Mouse (Mus musculus): ENCODE results near the gene Tmem182. TPM values are rescaled to one million over a fixed set of nuclear protein-coding genes. Genes with fewer than 3 reads are reported as not detected.

Tmem182 gene
- 0.01 TPM in 1 of 2 replicates, not detected in the other for polyA plus RNA-seq (2012; rRNA removed)

DNA sequence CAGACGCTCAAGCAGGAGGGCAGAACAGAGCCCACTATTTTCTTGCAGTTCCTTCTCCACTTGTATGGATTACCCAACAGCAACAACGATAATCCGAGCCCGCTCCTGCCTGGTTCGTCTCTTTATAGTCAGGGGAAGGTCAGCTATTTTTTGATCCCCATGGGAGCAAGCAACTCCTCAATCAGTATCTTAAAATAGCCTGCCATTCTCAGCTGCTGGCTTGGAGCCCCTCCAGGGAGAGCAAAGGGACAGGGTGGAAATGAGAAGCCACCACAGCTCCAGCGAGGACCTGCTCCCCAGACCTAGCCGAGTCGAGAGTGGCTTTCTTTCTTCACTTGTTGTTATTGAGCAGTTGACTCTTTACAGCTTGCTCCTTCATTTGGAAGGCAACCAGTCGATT lies at the start of gene Tmem182:
Gene Tmem182, plus strand, starts transcription at position 251 of the 400 bp plus-strand sequence.

DNA sequence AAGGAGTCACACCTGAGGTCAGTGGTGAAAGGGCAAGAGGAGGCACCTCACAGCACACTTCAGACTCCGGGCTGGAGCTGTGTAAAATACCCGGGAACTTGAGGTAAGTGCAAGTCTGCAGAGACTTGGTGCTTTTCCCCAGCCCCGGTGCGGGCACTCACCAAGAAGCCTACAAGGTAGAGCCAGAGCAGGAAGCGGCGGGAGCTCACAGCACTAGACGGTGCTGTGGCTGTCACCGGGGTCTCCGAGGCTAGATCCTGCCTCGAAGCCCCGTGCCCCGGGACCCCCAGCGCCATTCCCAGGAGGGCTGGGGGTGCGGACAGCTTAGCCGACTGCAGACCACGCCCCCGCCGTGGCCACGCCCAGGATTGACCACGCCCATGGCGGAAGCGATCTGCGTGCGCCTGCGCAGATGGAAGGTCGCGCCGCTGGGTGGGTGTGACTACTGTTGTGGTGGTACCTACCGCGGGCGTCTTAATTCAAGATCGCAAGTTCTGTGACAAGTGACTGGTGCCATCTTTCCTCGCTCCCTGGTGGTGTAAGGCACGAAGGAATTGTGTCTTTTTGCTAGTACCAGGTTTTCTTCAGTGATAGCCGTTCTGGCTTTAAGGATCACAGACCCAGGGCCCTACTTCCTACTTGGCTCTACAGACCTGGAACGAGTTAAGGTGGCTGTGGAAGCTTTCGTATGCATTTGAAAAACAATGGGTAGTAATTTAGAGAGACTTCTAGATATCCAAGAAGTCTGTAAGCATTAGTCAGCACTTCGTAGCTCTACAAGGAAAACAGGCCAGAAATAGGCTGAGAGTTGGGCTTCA lies 14.9 kb upstream of the Tmem182 start, which contains the start of gene Mfsd9:
Gene Mfsd9, minus strand, starts transcription at position 364 of the 818 bp plus-strand sequence.

Other genes with a start within 250 kb of the Tmem182 start
- gene Slc9a4, start 225.5 kb upstream of the Tmem182 start, polyA plus RNA-seq (2012; rRNA removed) = not detected in 2 replicates
- gene Slc9a2, start 125.0 kb upstream of the Tmem182 start, polyA plus RNA-seq (2012; rRNA removed) = 0.01 TPM in 2 replicates
- gene Mfsd9, start 14.9 kb upstream of the Tmem182 start, polyA plus RNA-seq (2012; rRNA removed) = 0.34 and 0.43 TPM in 2 replicates

All from liver, embryonic 18 days (tissue).